Mouse (Mus musculus) liver, adult 2 months (tissue): ENCODE results near the gene Olfr854. TPM values are rescaled to one million over a fixed set of nuclear protein-coding genes. Genes with fewer than 3 reads are reported as not detected.

ENCODE experiments used
- DNase-seq: peaks from one replicate; pipeline ENCODE4 v3.0.0-alpha.2; 2011; ENCODE audit warnings: low read depth, low spot score; ENCODE audit errors: extremely low read depth
- H3K27ac ChIP-seq: fragments of 200-500 bp; replicated peaks from 2 replicates; pipeline ENCODE4 v1.5.1; 2012; ENCODE audit warnings: low read depth, mild to moderate bottlenecking, control low read depth, inconsistent platforms, low read length; ENCODE audit not compliant: insufficient read depth
- H3K27me3 ChIP-seq: fragments of 200-500 bp; 2 replicates; pipeline ENCODE4 v1.6.1; 2012; ENCODE audit warnings: mild to moderate bottlenecking, moderate library complexity, low read length, inconsistent platforms; ENCODE audit not compliant: control insufficient read depth, insufficient read depth
- H3K36me3 ChIP-seq: fragments of 200-500 bp; 2 replicates; pipeline ENCODE4 v1.6.1; 2012; ENCODE audit warnings: low read length, inconsistent platforms; ENCODE audit not compliant: control insufficient read depth, insufficient read depth
- H3K4me1 ChIP-seq: fragments of 200-500 bp; 2 replicates; pipeline ENCODE4 v1.6.1; 2011; ENCODE audit warnings: low read length; ENCODE audit not compliant: control insufficient read depth, insufficient read depth
- H3K4me3 ChIP-seq: fragments of 200-500 bp; 2 replicates; pipeline ENCODE4 v1.5.1; 2011; ENCODE audit warnings: low read depth, mild to moderate bottlenecking, control low read depth, low read length, moderate library complexity; ENCODE audit not compliant: insufficient read depth
- H3K79me2 ChIP-seq: fragments of 200-500 bp; 2 replicates; pipeline ENCODE4 v1.6.1; 2012; ENCODE audit warnings: inconsistent platforms, mild to moderate bottlenecking, low read length, moderate library complexity; ENCODE audit not compliant: control insufficient read depth, insufficient read depth
- H3K9ac ChIP-seq: fragments of 200-500 bp; 2 replicates; pipeline ENCODE4 v1.6.1; 2012; ENCODE audit warnings: low read depth, mild to moderate bottlenecking, control low read depth, inconsistent platforms, low read length
- CTCF ChIP-seq: fragments of 200-500 bp; IDR thresholded peaks from 2 replicates; pipeline ENCODE4 v1.5.1; 2011; ENCODE audit warnings: low read depth, low read length, control low read depth
- POLR2A ChIP-seq: fragments of 200-500 bp; IDR thresholded peaks from 2 replicates; pipeline ENCODE4 v1.6.1; 2011; ENCODE audit warnings: low read length, control low read depth; ENCODE audit not compliant: insufficient read depth; ENCODE audit errors: extremely low read depth
- WGBS: fragments of 180-500 bp; shearing (Covaris S2); methylation state at CpG from one replicate; pipeline ENCODE4 v1.1.7; 2018; 5-methylcytosine and 5-hydroxymethylcytosine counted together
- polyA plus RNA-seq: library from polyadenylated mRNA; depleted of rRNA; stranded (reverse); fragments of >200 nt; gene quantifications from 2 replicates; pipeline ENCODE4 v1.2.3, GENCODE M21; 2012; rRNA removed
- total RNA-seq: library from RNA; depleted of rRNA; stranded (reverse); fragments of >200 nt; gene quantifications from 2 replicates; pipeline ENCODE4 v1.2.3, GENCODE M21; 2014; rRNA removed

Olfr854 gene
- total RNA-seq (not detected in 2 replicates), polyA plus RNA-seq (not detected in 2 replicates)

GRCm38 (mm10) chr9:19567282-19567681, at the start of gene Olfr854:
TSS of gene Olfr854 (minus strand) at chr9:19567382.
- Histone ChIP-seq H3K4me3 (no peak within 1 kb of the TSS), H3K9ac (no peak within 1 kb of the TSS), H3K79me2 (no peaks in the 10 kb centered on the region), H3K27ac (no peak within 1 kb of the TSS), H3K27me3 (no peaks in the 10 kb centered on the region), H3K36me3 (no peaks in the 10 kb centered on the region), H3K4me1 (no peaks in the 10 kb centered on the region)
- WGBS: 61% methylated on average over 1 of the region's 1 CpGs
- no peak for DNase-seq
- TF ChIP-seq POLR2A: no peak
- TF ChIP-seq CTCF: no peak

- Histone ChIP-seq H3K9ac (no peak within 1 kb of the TSS), H3K27me3 (no peaks in the 10 kb centered on the region), H3K4me1 (no peaks in the 10 kb centered on the region), H3K27ac (no peak within 1 kb of the TSS), H3K79me2 (no peaks in the 10 kb centered on the region), H3K36me3 (no peaks in the 10 kb centered on the region), H3K4me3 (no peak within 1 kb of the TSS)
- TF ChIP-seq CTCF (no peak), POLR2A (no peak)
- no peak for DNase-seq
Measured at GRCm38 (mm10) chr9:19582317-19582716, 15.1 kb upstream of the Olfr854 start, which contains the start of gene Olfr855. TSS of gene Olfr855 (plus strand) at chr9:19582617.

- Histone ChIP-seq H3K4me1 (no peaks in the 10 kb centered on the region), H3K9ac (no peak within 1 kb of the TSS), H3K36me3 (no peaks in the 10 kb centered on the region), H3K27ac (no peak within 1 kb of the TSS), H3K4me3 (no peak within 1 kb of the TSS), H3K27me3 (no peaks in the 10 kb centered on the region), H3K79me2 (no peaks in the 10 kb centered on the region)
- DNase-seq: no peak
- WGBS: 72% methylated on average over 1 of the region's 1 CpGs
- TF ChIP-seq POLR2A (no peak), CTCF (no peak)
Measured at GRCm38 (mm10) chr9:19540976-19541375, 26.2 kb downstream of the Olfr854 start, which contains the start of gene Olfr853. TSS of gene Olfr853 (minus strand) at chr9:19541076.

Other genes starting within 250 kb of the Olfr854 start
- gene Olfr845, start 230.9 kb downstream of the Olfr854 start, total RNA-seq: not detected in 2 replicates
- not detected in 2 replicates for gene Olfr845, start 230.9 kb downstream of the Olfr854 start, polyA plus RNA-seq
- not detected in 2 replicates for gene Olfr846, start 203.4 kb downstream of the Olfr854 start, total RNA-seq
- gene Olfr846, start 203.4 kb downstream of the Olfr854 start, polyA plus RNA-seq: not detected in 2 replicates
- gene Olfr847, start 188.7 kb downstream of the Olfr854 start, total RNA-seq: not detected in 2 replicates
- not detected in 2 replicates for gene Olfr847, start 188.7 kb downstream of the Olfr854 start, polyA plus RNA-seq
- gene Olfr849, start 127.1 kb downstream of the Olfr854 start, total RNA-seq: not detected in 2 replicates
- not detected in 2 replicates for gene Olfr849, start 127.1 kb downstream of the Olfr854 start, polyA plus RNA-seq
- gene Olfr850, start 89.1 kb downstream of the Olfr854 start, total RNA-seq: not detected in 2 replicates
- gene Olfr850, start 89.1 kb downstream of the Olfr854 start, polyA plus RNA-seq: not detected in 2 replicates
- gene Olfr851, start 74.1 kb downstream of the Olfr854 start, total RNA-seq: not detected in 2 replicates
- gene Olfr851, start 74.1 kb downstream of the Olfr854 start, polyA plus RNA-seq: not detected in 2 replicates
- gene Olfr853, start 26.3 kb downstream of the Olfr854 start, total RNA-seq: not detected in 2 replicates
- not detected in 2 replicates for gene Olfr853, start 26.3 kb downstream of the Olfr854 start, polyA plus RNA-seq
- gene Olfr855, start 15.2 kb upstream of the Olfr854 start, total RNA-seq: not detected in 2 replicates
- not detected in 2 replicates for gene Olfr855, start 15.2 kb upstream of the Olfr854 start, polyA plus RNA-seq
- 11.1 and 12.1 TPM in 2 replicates for gene Zfp317, start 54.7 kb upstream of the Olfr854 start, total RNA-seq
- gene Zfp317, start 54.7 kb upstream of the Olfr854 start, polyA plus RNA-seq: 3.1 and 3.2 TPM in 2 replicates
- not detected in 2 replicates for gene Olfr857, start 142.1 kb upstream of the Olfr854 start, total RNA-seq
- gene Olfr857, start 142.1 kb upstream of the Olfr854 start, polyA plus RNA-seq: not detected in 2 replicates
- gene Olfr58, start 212.9 kb upstream of the Olfr854 start, total RNA-seq: not detected in 2 replicates
- gene Olfr58, start 212.9 kb upstream of the Olfr854 start, polyA plus RNA-seq: not detected in 2 replicates
- not detected in 2 replicates for gene Olfr859, start 237.5 kb upstream of the Olfr854 start, total RNA-seq
- not detected in 2 replicates for gene Olfr859, start 237.5 kb upstream of the Olfr854 start, polyA plus RNA-seq